Mouse (Mus musculus) heart, embryonic 15.5 days (tissue): ENCODE measurements at regions not wholly inside any gene's neighbourhood (a gene's known extent, or its start where the extent isn't known, plus 50 kb on each side); places are given as distances from the start of the nearest gene placed in this dataset.

ENCODE experiments used
- ATAC-seq: fragments of 200-750 bp; cut with Nextera tagmentation; replicated peaks from 2 replicates; pipeline ENCODE4 v1.8.0; 2017; ENCODE audit warnings: low read depth, moderate TSS enrichment; ENCODE audit not compliant: insufficient number of reproducible peaks, insufficient read depth, low FRiP score
- H3K27ac ChIP-seq: fragments of 300-500 bp; sonication (generic); 2 replicates; pipeline ENCODE4 v1.5.1; 2015; ENCODE audit warnings: mild to moderate bottlenecking, inconsistent platforms
- H3K27me3 ChIP-seq: fragments of 300-500 bp; sonication (generic); 2 replicates; pipeline ENCODE4 v1.6.1; 2015; ENCODE audit warnings: inconsistent platforms
- H3K36me3 ChIP-seq: fragments of 300-500 bp; sonication (generic); 2 replicates; pipeline ENCODE4 v1.6.1; 2015; ENCODE audit warnings: mild to moderate bottlenecking, inconsistent platforms
- H3K4me1 ChIP-seq: fragments of 300-500 bp; sonication (generic); replicated peaks from 2 replicates; pipeline ENCODE4 v1.6.1; 2015; ENCODE audit warnings: inconsistent platforms
- H3K4me2 ChIP-seq: fragments of 300-500 bp; sonication (generic); 2 replicates; pipeline ENCODE4 v1.6.1; 2015; ENCODE audit warnings: inconsistent platforms, mild to moderate bottlenecking, moderate library complexity
- H3K4me3 ChIP-seq: fragments of 300-500 bp; sonication (generic); 2 replicates; pipeline ENCODE4 v1.5.1; 2015; ENCODE audit warnings: mild to moderate bottlenecking, inconsistent platforms
- H3K9ac ChIP-seq: fragments of 300-500 bp; sonication (generic); 2 replicates; pipeline ENCODE4 v1.6.1; 2015; ENCODE audit warnings: mild to moderate bottlenecking, inconsistent platforms
- H3K9me3 ChIP-seq: fragments of 300-500 bp; sonication (generic); replicated peaks from 2 replicates; pipeline ENCODE4 v1.6.1; 2016; ENCODE audit warnings: inconsistent platforms
- WGBS: fragments of 180-500 bp; shearing (Covaris S2); methylation state at CpG from one replicate; pipeline ENCODE4 v1.1.7; 2015; ENCODE audit warnings: mixed read lengths; 5-methylcytosine and 5-hydroxymethylcytosine counted together

- no peak overlapping the region for H3K9ac ChIP-seq
- no peaks in the 10 kb centered on the region for H3K9me3 ChIP-seq
- no peak overlapping the region for H3K27ac ChIP-seq
- no peak overlapping the region for H3K4me3 ChIP-seq
- no peaks in the 10 kb centered on the region for H3K27me3 ChIP-seq
- H3K4me1 ChIP-seq: no peaks in the 10 kb centered on the region
- WGBS: 56% methylated on average over 4 of the region's 4 CpGs
- no peak overlapping the region for H3K4me2 ChIP-seq
- no peak for ATAC-seq
- no peaks in the 10 kb centered on the region for H3K36me3 ChIP-seq
Observed at GRCm38 (mm10) chr9:31610631-31611030, 146.4 kb upstream of the Tmem45b start.

DNA sequence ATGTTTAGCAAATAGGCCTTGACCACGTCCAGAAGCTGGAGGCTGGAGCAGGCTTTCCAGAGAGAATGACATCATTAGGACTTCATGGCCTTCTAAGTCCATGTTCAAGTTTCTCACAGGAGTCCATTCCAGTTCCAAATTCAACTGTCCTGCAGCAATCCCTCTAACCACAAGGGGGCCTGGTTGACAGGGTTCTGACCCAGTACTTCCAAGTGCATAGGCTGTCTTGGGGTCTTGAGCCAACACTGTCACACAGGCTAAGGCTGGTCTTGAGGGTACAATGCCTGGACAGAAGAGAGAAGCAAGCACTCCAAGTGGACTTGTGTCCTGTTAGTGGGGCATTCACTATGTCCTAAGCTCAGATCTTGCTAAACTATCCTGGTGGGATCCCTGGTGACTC is 145.9 kb upstream of the Tmem45b start:
- no peaks in the 10 kb centered on the region for H3K9me3 ChIP-seq
- H3K27ac ChIP-seq: no peak overlapping the region
- no peak for ATAC-seq
- no peaks in the 10 kb centered on the region for H3K27me3 ChIP-seq
- H3K36me3 ChIP-seq: no peaks in the 10 kb centered on the region
- no peaks in the 10 kb centered on the region for H3K4me1 ChIP-seq
- no peak overlapping the region for H3K9ac ChIP-seq
- 58% methylated on average over 1 of the region's 1 CpGs for WGBS
- no peak overlapping the region for H3K4me3 ChIP-seq
- no peak overlapping the region for H3K4me2 ChIP-seq

DNA sequence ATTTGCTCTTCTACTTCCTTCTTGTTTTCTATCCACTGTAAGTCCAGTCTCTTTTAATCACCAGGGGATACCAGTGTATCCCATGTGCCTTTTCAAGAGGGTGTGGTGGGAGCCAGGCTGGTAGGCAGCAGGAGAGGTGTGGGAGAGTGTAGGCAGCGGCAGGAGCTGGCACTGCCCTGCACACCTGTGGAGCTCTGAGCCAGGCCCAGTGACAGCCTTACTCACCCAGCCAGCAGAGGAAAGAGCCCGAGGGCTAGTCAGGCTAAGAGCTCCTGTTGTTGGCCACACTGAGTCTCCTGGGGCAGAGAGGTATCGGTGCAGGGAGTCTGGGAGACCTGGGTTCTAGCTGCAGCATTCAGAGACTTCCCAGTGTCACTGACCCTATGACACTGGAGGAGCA is 145.5 kb upstream of the Tmem45b start:
- no peak overlapping the region for H3K9ac ChIP-seq
- no peaks in the 10 kb centered on the region for H3K9me3 ChIP-seq
- no peaks in the 10 kb centered on the region for H3K27me3 ChIP-seq
- 76% methylated on average over 3 of the region's 3 CpGs for WGBS
- H3K27ac ChIP-seq: no peak overlapping the region
- no peak for ATAC-seq
- H3K4me3 ChIP-seq: no peak overlapping the region
- H3K36me3 ChIP-seq: no peaks in the 10 kb centered on the region
- no peaks in the 10 kb centered on the region for H3K4me1 ChIP-seq
- H3K4me2 ChIP-seq: no peak overlapping the region

GRCm38 (mm10) chr9:31608084-31608870 is 144.0 kb upstream of the Tmem45b start:
- no peaks in the 10 kb centered on the region for H3K4me1 ChIP-seq
- no peak for ATAC-seq
- H3K4me2 ChIP-seq: no peak overlapping the region
- H3K4me3 ChIP-seq: no peak overlapping the region
- H3K9me3 ChIP-seq: no peaks in the 10 kb centered on the region
- WGBS: 47% methylated on average over 8 of the region's 8 CpGs
- H3K27me3 ChIP-seq: no peaks in the 10 kb centered on the region
- H3K9ac ChIP-seq: no peak overlapping the region
- H3K36me3 ChIP-seq: no peaks in the 10 kb centered on the region
- no peak overlapping the region for H3K27ac ChIP-seq

- no peak overlapping the region for H3K9ac ChIP-seq
- no peaks in the 10 kb centered on the region for H3K4me1 ChIP-seq
- H3K4me3 ChIP-seq: no peak overlapping the region
- no peaks in the 10 kb centered on the region for H3K27me3 ChIP-seq
- WGBS: 84% methylated on average over 6 of the region's 6 CpGs
- H3K9me3 ChIP-seq: no peaks in the 10 kb centered on the region
- H3K36me3 ChIP-seq: no peaks in the 10 kb centered on the region
- no peak overlapping the region for H3K4me2 ChIP-seq
- no peak overlapping the region for H3K27ac ChIP-seq
- ATAC-seq: no peak
Observed at GRCm38 (mm10) chr9:31606936-31607335, 142.7 kb upstream of the Tmem45b start.

- Histone ChIP-seq H3K4me2 (no peak overlapping the region), H3K36me3 (no peaks in the 10 kb centered on the region), H3K9ac (no peak overlapping the region), H3K4me1 (no peaks in the 10 kb centered on the region), H3K4me3 (no peak overlapping the region), H3K27me3 (no peaks in the 10 kb centered on the region), H3K27ac (no peak overlapping the region), H3K9me3 (no peaks in the 10 kb centered on the region)
- no peak for ATAC-seq
- WGBS: 77% methylated on average over 6 of the region's 6 CpGs
Observed at GRCm38 (mm10) chr9:31604497-31605090, 140.3 kb upstream of the Tmem45b start.

DNA sequence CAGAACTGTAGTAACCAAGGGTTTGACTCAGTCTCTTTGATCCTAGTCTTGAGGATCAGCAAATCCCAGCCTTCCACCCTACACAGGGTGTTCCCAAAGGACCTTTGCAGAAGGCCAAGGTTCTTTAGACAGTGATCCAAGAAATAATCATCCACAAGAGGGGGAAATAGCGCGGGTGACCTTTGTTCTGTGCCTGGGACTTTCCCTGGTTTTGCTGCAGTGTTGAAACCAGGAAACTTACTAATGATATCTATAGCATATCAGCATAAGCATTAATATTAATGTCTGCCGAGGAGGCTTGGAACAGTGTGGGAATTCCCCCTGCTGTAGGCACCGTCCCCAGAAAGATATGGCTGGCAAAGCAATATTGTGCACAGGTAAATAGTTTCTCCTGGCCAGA is 138.4 kb upstream of the Tmem45b start:
- WGBS: 82% methylated on average over 4 of the region's 4 CpGs
- Histone ChIP-seq H3K27ac (no peak overlapping the region), H3K27me3 (no peaks in the 10 kb centered on the region), H3K4me1 (no peaks in the 10 kb centered on the region), H3K9me3 (no peaks in the 10 kb centered on the region), H3K36me3 (no peaks in the 10 kb centered on the region), H3K4me2 (no peak overlapping the region), H3K9ac (no peak overlapping the region), H3K4me3 (no peak overlapping the region)
- ATAC-seq: no peak

- no peaks in the 10 kb centered on the region for H3K36me3 ChIP-seq
- H3K4me3 ChIP-seq: no peak overlapping the region
- H3K4me1 ChIP-seq: no peaks in the 10 kb centered on the region
- H3K4me2 ChIP-seq: no peak overlapping the region
- H3K27me3 ChIP-seq: no peaks in the 10 kb centered on the region
- ATAC-seq: no peak
- no peak overlapping the region for H3K27ac ChIP-seq
- WGBS: 76% methylated on average over 7 of the region's 7 CpGs
- no peaks in the 10 kb centered on the region for H3K9me3 ChIP-seq
- H3K9ac ChIP-seq: no peak overlapping the region
Observed at GRCm38 (mm10) chr9:31595096-31595495, 130.8 kb upstream of the Tmem45b start.

DNA sequence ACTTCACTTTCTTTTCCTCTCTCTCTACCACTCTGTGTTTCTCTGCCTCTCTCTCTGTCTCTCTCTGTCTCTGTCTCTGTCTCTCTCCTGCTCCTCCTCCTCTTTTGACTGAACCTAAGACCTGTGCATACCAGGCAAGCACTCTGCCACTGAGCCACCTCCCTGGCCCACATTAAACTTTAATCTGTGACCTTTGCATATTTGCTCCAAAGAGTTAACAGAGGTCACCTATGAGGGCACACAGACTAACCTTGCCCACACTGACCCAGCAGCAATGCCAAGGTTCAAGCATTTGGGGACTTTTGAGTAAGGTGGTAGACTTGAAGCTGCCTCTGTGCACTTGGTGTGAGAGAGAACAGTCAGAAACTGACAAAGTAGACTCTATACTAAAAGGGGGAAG is 123.4 kb upstream of the Tmem45b start:
- H3K4me1 ChIP-seq: no peaks in the 10 kb centered on the region
- H3K9ac ChIP-seq: no peak overlapping the region
- H3K27ac ChIP-seq: no peak overlapping the region
- no peak for ATAC-seq
- H3K9me3 ChIP-seq: no peaks in the 10 kb centered on the region
- no peaks in the 10 kb centered on the region for H3K36me3 ChIP-seq
- no peak overlapping the region for H3K4me3 ChIP-seq
- no peaks in the 10 kb centered on the region for H3K27me3 ChIP-seq
- H3K4me2 ChIP-seq: no peak overlapping the region

GRCm38 (mm10) chr9:31583983-31584382 is 119.7 kb upstream of the Tmem45b start:
- 66% methylated on average over 10 of the region's 10 CpGs for WGBS
- Histone ChIP-seq H3K36me3 (no peaks in the 10 kb centered on the region), H3K27me3 (0 out of 2 replicates have a peak, but pooled peaks cover 4% of the 10 kb centered on the region), H3K4me1 (no peaks in the 10 kb centered on the region), H3K9me3 (no peaks in the 10 kb centered on the region), H3K4me2 (no peak overlapping the region), H3K27ac (no peak overlapping the region), H3K4me3 (no peak overlapping the region), H3K9ac (no peak overlapping the region)
- ATAC-seq: no peak

DNA sequence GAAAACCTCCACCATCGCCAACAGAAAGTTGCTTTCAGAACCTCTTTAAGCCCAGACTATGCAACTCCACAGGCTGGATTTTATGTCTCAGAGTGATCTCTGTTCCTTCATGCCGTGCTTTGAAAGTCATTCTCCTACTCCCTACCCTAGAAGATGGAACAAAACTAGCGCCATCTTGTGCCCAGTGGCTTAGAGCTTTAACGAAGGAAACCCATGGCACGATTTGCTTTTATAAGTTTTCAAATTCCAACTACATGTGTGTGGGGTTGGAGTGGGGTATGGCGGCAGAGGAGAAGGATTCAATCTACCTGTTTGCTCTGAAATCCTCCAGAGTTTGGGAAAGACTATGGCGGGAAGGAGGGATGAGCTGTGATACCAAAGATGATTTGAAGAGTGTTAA is 118.7 kb upstream of the Tmem45b start:
- no peaks in the 10 kb centered on the region for H3K36me3 ChIP-seq
- H3K27me3 ChIP-seq: 0 out of 2 replicates have a peak, but pooled peaks cover 4% of the 10 kb centered on the region
- no peak for ATAC-seq
- no peak overlapping the region for H3K4me3 ChIP-seq
- no peak overlapping the region for H3K9ac ChIP-seq
- 68% methylated on average over 7 of the region's 7 CpGs for WGBS
- H3K9me3 ChIP-seq: no peaks in the 10 kb centered on the region
- no peaks in the 10 kb centered on the region for H3K4me1 ChIP-seq
- H3K27ac ChIP-seq: no peak overlapping the region
- H3K4me2 ChIP-seq: no peak overlapping the region
